In genomic region chrX:123103291-123104260, GRCm38 (mm10) we compare ENCODE assay signal across 8 mouse cellular contexts. TPM values are rescaled to one million over a fixed set of nuclear protein-coding genes. Genes with fewer than 3 reads are reported as not detected.
A peak's percentile ranks its signal among the peaks of the same experiment; 100 is the strongest.
DNase-seq lines count a peak whose midpoint lies in the region; ATAC-seq lines count a peak whose summit lies in the region.

Cldn34c1 (plus strand) TSS chrX:123103495.

- 5% methylated on average over 66 of the region's 66 CpGs for WGBS in intestine, embryonic 15.5 days

- H3K4me1 ChIP-seq in intestine, embryonic 15.5 days (replicated peaks), result no peaks in the 10 kb centered on the region

- peak within 1 kb of the TSS; percentile 56 for H3K4me3 ChIP-seq in intestine, embryonic 15.5 days (replicated peaks)

- intact Hi-C loops in gastrocnemius, postnatal 36 days (cut with DNase I), result no loop called here
- intact Hi-C loops in left cerebral cortex, postnatal 14 days (cut with DNase I), result no loop called here

- DNase-seq in adrenal gland, postnatal 14 days, result peak; percentile 91
- peak; percentile 85 for DNase-seq in embryo, embryonic 9.5 days (ENCODE audit: extremely low spot score)
- peak; percentile 70 to 75 for DNase-seq in gastrocnemius, postnatal 36 days
- peak; percentile 43 to 71 for DNase-seq in left cerebral cortex, postnatal 14 days (ENCODE audit: low spot score in 2 of 2)
- peak; percentile 83 to 85 for DNase-seq in right cerebral cortex, postnatal 10 days (ENCODE audit: low spot score in 2 of 2)
- peak; percentile 25 for DNase-seq in urinary bladder, postnatal 10 days (ENCODE audit: low spot score)

- ATAC-seq in intestine, embryonic 15.5 days, result peak; percentile 100
- ATAC-seq in megakaryocyte progenitor cell, adult 5-6 weeks (replicated peaks; ENCODE audit: poor library complexity), result peak; percentile 99

- H3K4me2 ChIP-seq in intestine, embryonic 15.5 days (replicated peaks), result peak within 1 kb of the TSS; percentile 49

- H3K9me3 ChIP-seq in intestine, embryonic 15.5 days, result no peaks in the 10 kb centered on the region

- H3K27ac ChIP-seq in intestine, embryonic 15.5 days, result peak within 1 kb of the TSS; percentile 82

- H3K36me3 ChIP-seq in intestine, embryonic 15.5 days, result no peaks in the 10 kb centered on the region

- no peaks in the 10 kb centered on the region for H3K27me3 ChIP-seq in intestine, embryonic 15.5 days (replicated peaks)

- peak within 1 kb of the TSS; percentile 50 for H3K9ac ChIP-seq in intestine, embryonic 15.5 days

RNA-seq across cellular contexts. Expression of gene Cldn34c1, which starts in this region (rescaled TPM):
- 5.0 and 11.2 TPM in 2 replicates for total RNA-seq in adrenal gland, postnatal 14 days (2021)
- 1 to 10 TPM in 1 of 2 experiments, under 1 TPM in 1; 0.69 to 2.1 TPM for total RNA-seq in gastrocnemius, postnatal 36 days (2021)
- polyA plus RNA-seq in intestine, embryonic 15.5 days (2015; fragmentation: Nextera tagmentation; extraction: Ambion mirVana), result 7.1 and 9.3 TPM in 2 replicates
- 1 to 10 TPM; 2.6 to 5.4 TPM for total RNA-seq in left cerebral cortex, postnatal 14 days (2021)
- 4.4 and 10.9 TPM in 2 replicates for total RNA-seq in megakaryocyte progenitor cell, adult 5-6 weeks (2015)
- 3.0 and 4.8 TPM in 2 replicates for total RNA-seq in megakaryocyte progenitor cell, adult 5-6 weeks (2017)

Comparison
In these comparisons a context has a peak if more than half of its experiments do, and no peak if none do; other contexts are left out.
1. Peak in every context shown above with its lines: DNase-seq, ATAC-seq, H3K4me3 ChIP-seq and H3K27ac ChIP-seq.
2. DNase-seq: peak in every context shown above with its lines; median percentile 91 in adrenal gland, postnatal 14 days; 85 in embryo, embryonic 9.5 days; 84 in right cerebral cortex, postnatal 10 days; 72 in gastrocnemius, postnatal 36 days; 57 in left cerebral cortex, postnatal 14 days; 25 in urinary bladder, postnatal 10 days.